Mouse (Mus musculus) heart, embryonic 10.5 days (tissue): ENCODE data around the gene Nrgn. TPM values are rescaled to one million over a fixed set of nuclear protein-coding genes. Genes with fewer than 3 reads are reported as not detected.

ENCODE experiments used
- DNase-seq: peaks from one replicate; pipeline ENCODE4 v3.0.0-alpha.2; 2017; ENCODE audit warnings: low spot score
- H3K27ac ChIP-seq: fragments of 300-500 bp; sonication (generic); 2 replicates; pipeline ENCODE4 v1.5.1; 2016; ENCODE audit warnings: mild to moderate bottlenecking
- H3K27me3 ChIP-seq: fragments of 300-500 bp; sonication (generic); 2 replicates; pipeline ENCODE4 v1.6.1; 2016; ENCODE audit warnings: mild to moderate bottlenecking; ENCODE audit not compliant: poor library complexity, insufficient read depth, severe bottlenecking
- H3K36me3 ChIP-seq: fragments of 300-500 bp; sonication (generic); 2 replicates; pipeline ENCODE4 v1.6.1; 2016; ENCODE audit warnings: mild to moderate bottlenecking, moderate library complexity
- H3K4me1 ChIP-seq: fragments of 300-500 bp; sonication (generic); 2 replicates; pipeline ENCODE4 v1.6.1; 2016; ENCODE audit warnings: mild to moderate bottlenecking
- H3K4me3 ChIP-seq: fragments of 300-500 bp; sonication (generic); 2 replicates; pipeline ENCODE4 v1.5.1; 2016; ENCODE audit warnings: mild to moderate bottlenecking, moderate library complexity
- H3K9me3 ChIP-seq: fragments of 300-500 bp; sonication (generic); 2 replicates; pipeline ENCODE4 v1.6.1; 2016; ENCODE audit warnings: mild to moderate bottlenecking, moderate library complexity
- WGBS: fragments of 180-500 bp; shearing (Covaris S2); methylation state at CpG from one replicate; pipeline ENCODE4 v1.1.7; 2016; 5-methylcytosine and 5-hydroxymethylcytosine counted together
- polyA plus RNA-seq: library from polyadenylated mRNA; unstranded; fragments of >200 nt; fragmentation: Nextera tagmentation; extraction: Ambion mirVana; gene quantifications from 2 replicates; pipeline ENCODE4 v1.2.1, GENCODE M21; 2016

The Nrgn gene
- polyA plus RNA-seq, 1 experiment from 2014 or later = 5.7 TPM

- DNase-seq = no peak
- no peak overlapping the region for H3K27ac ChIP-seq
- 60% methylated on average over 2 of the region's 2 CpGs for WGBS
Observed at GRCm38 (mm10) chr9:37569231-37569835, 16.6 kb upstream of the Nrgn start.

GRCm38 (mm10) chr9:37568605-37569214 lies 16.0 kb upstream of the Nrgn start:
- H3K4me3 ChIP-seq = no peak overlapping the region
- DNase-seq = no peak

More at GRCm38 (mm10) chr9:37569231-37569835, 16.6 kb upstream of the Nrgn start:
- no peaks in the 10 kb centered on the region for H3K36me3 ChIP-seq
- peaks cover 37% of the 10 kb centered on the region for H3K4me1 ChIP-seq
- no peaks in the 10 kb centered on the region for H3K27me3 ChIP-seq
- no peaks in the 10 kb centered on the region for H3K9me3 ChIP-seq
- H3K4me3 ChIP-seq = no peak overlapping the region

GRCm38 (mm10) chr9:37567892-37568604 lies 15.3 kb upstream of the Nrgn start:
- H3K4me3 ChIP-seq = peak overlapping the region; percentile 19
- H3K4me1 ChIP-seq = peaks cover 34% of the 10 kb centered on the region
- H3K36me3 ChIP-seq = no peaks in the 10 kb centered on the region
- no peak for DNase-seq
- WGBS = 25% methylated on average over 15 of the region's 15 CpGs
- no peaks in the 10 kb centered on the region for H3K27me3 ChIP-seq
- no peak overlapping the region for H3K27ac ChIP-seq
- no peaks in the 10 kb centered on the region for H3K9me3 ChIP-seq

More at GRCm38 (mm10) chr9:37568605-37569214, 16.0 kb upstream of the Nrgn start:
- no peaks in the 10 kb centered on the region for H3K27me3 ChIP-seq
- WGBS = 39% methylated on average over 4 of the region's 4 CpGs
- H3K9me3 ChIP-seq = no peaks in the 10 kb centered on the region
- H3K4me1 ChIP-seq = peaks cover 37% of the 10 kb centered on the region
- no peaks in the 10 kb centered on the region for H3K36me3 ChIP-seq
- no peak overlapping the region for H3K27ac ChIP-seq

- 0 out of 2 replicates have a peak overlapping the region, but pooled peaks have one; percentile 19 for H3K4me3 ChIP-seq
- no peaks in the 10 kb centered on the region for H3K27me3 ChIP-seq
- H3K27ac ChIP-seq = no peak overlapping the region
- DNase-seq = no peak
- no peaks in the 10 kb centered on the region for H3K9me3 ChIP-seq
- WGBS = 49% methylated on average over 5 of the region's 5 CpGs
- H3K4me1 ChIP-seq = peaks cover 28% of the 10 kb centered on the region
- no peaks in the 10 kb centered on the region for H3K36me3 ChIP-seq
Observed at GRCm38 (mm10) chr9:37567454-37567853, 14.8 kb upstream of the Nrgn start.

- no peaks in the 10 kb centered on the region for H3K36me3 ChIP-seq
- no peak overlapping the region for H3K4me3 ChIP-seq
- no peak overlapping the region for H3K27ac ChIP-seq
- DNase-seq = no peak
- 80% methylated on average over 2 of the region's 2 CpGs for WGBS
- H3K9me3 ChIP-seq = no peaks in the 10 kb centered on the region
- peaks cover 23% of the 10 kb centered on the region for H3K4me1 ChIP-seq
- no peaks in the 10 kb centered on the region for H3K27me3 ChIP-seq
Observed at GRCm38 (mm10) chr9:37567019-37567418, 14.3 kb upstream of the Nrgn start.

- H3K9me3 ChIP-seq = no peaks in the 10 kb centered on the region
- H3K4me3 ChIP-seq = no peak overlapping the region
- no peaks in the 10 kb centered on the region for H3K36me3 ChIP-seq
- H3K27me3 ChIP-seq = no peaks in the 10 kb centered on the region
- WGBS = 43% methylated on average over 1 of the region's 1 CpGs
- no peak overlapping the region for H3K27ac ChIP-seq
- DNase-seq = no peak
- H3K4me1 ChIP-seq = peaks cover 15% of the 10 kb centered on the region
Observed at GRCm38 (mm10) chr9:37563805-37564204, 11.1 kb upstream of the Nrgn start.

- 87% methylated on average over 2 of the region's 2 CpGs for WGBS
- no peak for DNase-seq
Observed at GRCm38 (mm10) chr9:37560617-37561016, 7.9 kb upstream of the Nrgn start.

GRCm38 (mm10) chr9:37556366-37556765 lies 3.7 kb upstream of the Nrgn start:
- WGBS = 71% methylated on average over 3 of the region's 3 CpGs
- peaks cover 33% of the 10 kb centered on the region for H3K4me1 ChIP-seq
- H3K27me3 ChIP-seq = peaks cover 46% of the 10 kb centered on the region

More at GRCm38 (mm10) chr9:37560617-37561016, 7.9 kb upstream of the Nrgn start:
- Histone ChIP-seq H3K36me3 (no peaks in the 10 kb centered on the region), H3K27ac (no peak overlapping the region), H3K27me3 (peaks cover 10% of the 10 kb centered on the region; the same call in 1 of the 2 replicates), H3K4me3 (no peak overlapping the region), H3K4me1 (peaks cover 3% of the 10 kb centered on the region), H3K9me3 (no peaks in the 10 kb centered on the region)

GRCm38 (mm10) chr9:37554838-37555748 lies 2.4 kb upstream of the Nrgn start, which contains the start of gene Siae:
Gene Siae (plus strand): TSS chr9:37555698.
- H3K27me3 ChIP-seq = peaks cover 59% of the 10 kb centered on the region
- WGBS = 22% methylated on average over 7 of the region's 7 CpGs

More at GRCm38 (mm10) chr9:37556366-37556765, 3.7 kb upstream of the Nrgn start:
- no peak overlapping the region for H3K27ac ChIP-seq
- no peak overlapping the region for H3K4me3 ChIP-seq
- H3K9me3 ChIP-seq = no peaks in the 10 kb centered on the region
- H3K36me3 ChIP-seq = no peaks in the 10 kb centered on the region
- DNase-seq = no peak

GRCm38 (mm10) chr9:37554279-37554678 lies 1.6 kb upstream of the Nrgn start:
- no peak overlapping the region for H3K27ac ChIP-seq
- no peak overlapping the region for H3K4me3 ChIP-seq
- no peaks in the 10 kb centered on the region for H3K36me3 ChIP-seq
- WGBS = 66% methylated on average over 1 of the region's 1 CpGs
- no peak for DNase-seq
- H3K9me3 ChIP-seq = no peaks in the 10 kb centered on the region
- H3K4me1 ChIP-seq = peaks cover 34% of the 10 kb centered on the region
- H3K27me3 ChIP-seq = peaks cover 67% of the 10 kb centered on the region

More at GRCm38 (mm10) chr9:37554838-37555748, 2.4 kb upstream of the Nrgn start, which contains the start of gene Siae:
- Histone ChIP-seq H3K36me3 (no peaks in the 10 kb centered on the region), H3K4me3 (no peak within 1 kb of the TSS), H3K27ac (peak within 1 kb of the TSS; percentile 22; the same call in 1 of the 2 replicates), H3K4me1 (peaks cover 34% of the 10 kb centered on the region), H3K9me3 (no peaks in the 10 kb centered on the region)
- no peak for DNase-seq

- Histone ChIP-seq H3K27me3 (peaks cover 86% of the 10 kb centered on the region), H3K36me3 (no peaks in the 10 kb centered on the region), H3K9me3 (no peaks in the 10 kb centered on the region), H3K4me1 (peaks cover 34% of the 10 kb centered on the region), H3K4me3 (peak overlapping the region; percentile 63), H3K27ac (no peak overlapping the region)
- DNase-seq = no peak
- 2% methylated on average over 23 of the region's 23 CpGs for WGBS
Observed at GRCm38 (mm10) chr9:37551751-37552531, 763 bp downstream of the Nrgn start.

- Histone ChIP-seq H3K4me1 (peaks cover 37% of the 10 kb centered on the region), H3K36me3 (no peaks in the 10 kb centered on the region), H3K9me3 (no peaks in the 10 kb centered on the region), H3K27ac (no peak overlapping the region), H3K4me3 (no peak overlapping the region), H3K27me3 (peaks cover 92% of the 10 kb centered on the region)
- 50% methylated on average over 1 of the region's 1 CpGs for WGBS
- DNase-seq = no peak
Observed at GRCm38 (mm10) chr9:37550435-37550834, 2.3 kb downstream of the Nrgn start.
